Mouse (Mus musculus) cortical plate, adult 2 months (tissue): ENCODE results near the gene Kif14. TPM values are rescaled to one million over a fixed set of nuclear protein-coding genes. Genes with fewer than 3 reads are reported as not detected.
A peak's percentile ranks its signal among the peaks of the same experiment; 100 is the strongest.

ENCODE experiments used
- H3K27ac ChIP-seq: fragments of 200-500 bp; 2 replicates; pipeline ENCODE4 v1.5.1; 2012; ENCODE audit warnings: low read length, control low read depth, inconsistent platforms; ENCODE audit not compliant: insufficient read depth
- H3K4me1 ChIP-seq: fragments of 200-500 bp; 2 replicates; pipeline ENCODE4 v1.6.1; 2011; ENCODE audit warnings: low read length; ENCODE audit not compliant: control insufficient read depth, insufficient read depth
- H3K4me3 ChIP-seq: fragments of 200-500 bp; 2 replicates; pipeline ENCODE4 v1.5.1; 2011; ENCODE audit warnings: mild to moderate bottlenecking, low read length, control low read depth; ENCODE audit not compliant: insufficient read depth
- CTCF ChIP-seq: fragments of 200-500 bp; IDR thresholded peaks from 2 replicates; pipeline ENCODE4 v1.5.1; 2011; ENCODE audit warnings: mild to moderate bottlenecking, control low read depth, low read length; ENCODE audit not compliant: insufficient read depth; ENCODE audit errors: extremely low read depth
- POLR2A ChIP-seq: fragments of 200-500 bp; IDR thresholded peaks from 2 replicates; pipeline ENCODE4 v1.6.1; 2011; ENCODE audit warnings: mild to moderate bottlenecking, low read length, control low read depth; ENCODE audit not compliant: insufficient read depth; ENCODE audit errors: extremely low read depth
- polyA plus RNA-seq: library from polyadenylated mRNA; depleted of rRNA; stranded (reverse); fragments of >200 nt; gene quantifications from 2 replicates; pipeline ENCODE4 v1.2.3, GENCODE M21; 2012

Kif14 gene
- polyA plus RNA-seq, 1 experiment, result 0.21 TPM

- no peak for TF ChIP-seq CTCF
- TF ChIP-seq POLR2A, result no peak
- Histone ChIP-seq H3K4me3 (no peak overlapping the region), H3K27ac (no peak overlapping the region), H3K4me1 (no peaks in the 10 kb centered on the region)
These were observed 18.8 kb upstream of the Kif14 start for GRCm38 (mm10) chr1:136447338-136447737.

- TF ChIP-seq CTCF (no peak), POLR2A (no peak)
- H3K27ac ChIP-seq, result no peak overlapping the region
- H3K4me1 ChIP-seq, result no peaks in the 10 kb centered on the region
- H3K4me3 ChIP-seq, result no peak overlapping the region
These were observed 16.6 kb upstream of the Kif14 start for GRCm38 (mm10) chr1:136449541-136449940.

- H3K4me1 ChIP-seq, result no peaks in the 10 kb centered on the region
- TF ChIP-seq POLR2A (no peak), CTCF (no peak)
- H3K27ac ChIP-seq, result no peak overlapping the region
- H3K4me3 ChIP-seq, result no peak overlapping the region
These were observed 15.9 kb upstream of the Kif14 start for GRCm38 (mm10) chr1:136450206-136450605.

GRCm38 (mm10) chr1:136452421-136452820 is 13.7 kb upstream of the Kif14 start:
- TF ChIP-seq POLR2A (no peak), CTCF (no peak)
- no peaks in the 10 kb centered on the region for H3K4me1 ChIP-seq
- no peak overlapping the region for H3K4me3 ChIP-seq
- H3K27ac ChIP-seq, result no peak overlapping the region

GRCm38 (mm10) chr1:136455756-136456585 is 10.2 kb upstream of the Kif14 start:
- H3K4me1 ChIP-seq, result no peaks in the 10 kb centered on the region
- no peak overlapping the region for H3K4me3 ChIP-seq
- no peak for TF ChIP-seq CTCF
- TF ChIP-seq POLR2A, result no peak
- H3K27ac ChIP-seq, result no peak overlapping the region

GRCm38 (mm10) chr1:136456741-136457140 is 9.4 kb upstream of the Kif14 start:
- no peaks in the 10 kb centered on the region for H3K4me1 ChIP-seq
- H3K4me3 ChIP-seq, result no peak overlapping the region
- TF ChIP-seq CTCF (no peak), POLR2A (no peak)
- H3K27ac ChIP-seq, result no peak overlapping the region

- TF ChIP-seq POLR2A (no peak), CTCF (no peak)
- Histone ChIP-seq H3K4me1 (no peaks in the 10 kb centered on the region), H3K4me3 (no peak overlapping the region), H3K27ac (no peak overlapping the region)
These were observed 8.7 kb upstream of the Kif14 start for GRCm38 (mm10) chr1:136457403-136457802.

GRCm38 (mm10) chr1:136458691-136459245 is 7.4 kb upstream of the Kif14 start:
- no peaks in the 10 kb centered on the region for H3K4me1 ChIP-seq
- H3K4me3 ChIP-seq, result no peak overlapping the region
- TF ChIP-seq POLR2A (no peak), CTCF (peak; percentile 67)
- H3K27ac ChIP-seq, result no peak overlapping the region

- no peak overlapping the region for H3K4me3 ChIP-seq
- no peak for TF ChIP-seq POLR2A
- no peak for TF ChIP-seq CTCF
These were observed 3.7 kb upstream of the Kif14 start for GRCm38 (mm10) chr1:136462443-136462842.

GRCm38 (mm10) chr1:136465168-136465567 is 975 bp upstream of the Kif14 start:
- Histone ChIP-seq H3K27ac (no peak overlapping the region), H3K4me1 (no peaks in the 10 kb centered on the region), H3K4me3 (no peak overlapping the region)
- no peak for TF ChIP-seq CTCF
- TF ChIP-seq POLR2A, result no peak

More at GRCm38 (mm10) chr1:136462443-136462842, 3.7 kb upstream of the Kif14 start:
- H3K27ac ChIP-seq, result no peak overlapping the region
- H3K4me1 ChIP-seq, result no peaks in the 10 kb centered on the region
